Mouse (Mus musculus) brain, embryonic 18.5 days (tissue): ENCODE measurements around the gene Twist1.

Experiments
- DNase-seq: peaks from one replicate; pipeline ENCODE4 v3.0.0-alpha.2; 2012; ENCODE audit warnings: low read depth, low spot score

Twist1 gene

DNA sequence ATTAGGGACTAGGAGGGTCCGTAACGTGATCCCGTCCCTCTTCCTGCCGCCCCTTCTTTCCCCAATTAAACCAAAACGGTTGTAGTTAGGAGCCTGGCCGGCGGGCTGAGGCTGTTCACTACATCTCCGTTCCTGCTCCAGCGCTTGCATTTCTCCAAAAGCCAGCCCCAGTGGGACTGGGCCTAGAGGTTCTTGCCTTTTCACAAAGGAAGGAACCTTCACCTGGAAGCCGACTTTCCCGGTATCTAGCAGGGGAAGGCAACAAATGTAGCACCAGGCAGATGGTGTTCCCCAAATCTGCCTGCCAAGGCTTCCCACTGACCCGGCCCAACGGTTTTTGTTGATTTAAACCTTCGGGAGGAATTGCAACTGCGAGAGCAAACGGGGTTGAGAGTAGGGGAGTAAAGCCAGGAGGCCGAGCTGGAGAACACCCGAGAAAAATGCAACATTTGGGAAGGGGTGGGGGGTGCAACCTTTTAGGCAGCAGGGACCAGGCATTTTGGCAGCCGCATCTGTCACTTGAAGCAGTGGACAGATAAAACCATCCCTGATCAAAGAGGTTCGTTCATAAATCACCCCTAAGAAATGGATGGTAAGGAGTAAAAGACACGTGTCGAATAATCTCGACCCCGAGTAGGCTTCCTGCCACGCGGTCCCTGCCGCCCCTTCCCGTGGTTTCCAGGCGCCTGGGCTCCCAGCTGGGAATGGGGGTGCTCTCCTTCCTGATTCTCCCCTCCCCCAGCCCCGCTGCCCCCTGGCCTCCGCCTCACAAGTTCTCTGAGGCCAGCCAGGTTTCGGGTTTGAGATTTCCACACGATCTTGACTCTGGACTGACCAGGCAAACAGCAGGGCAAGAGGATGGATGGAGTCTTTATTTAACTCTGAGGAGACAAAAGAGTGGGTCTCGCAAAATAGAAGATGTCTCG, 9.3 kb downstream of the Twist1 start:
- DNase-seq = no peak

- no peak for DNase-seq
Measured at GRCm38 (mm10) chr12:33967514-33967913, 10.0 kb downstream of the Twist1 start.

DNA sequence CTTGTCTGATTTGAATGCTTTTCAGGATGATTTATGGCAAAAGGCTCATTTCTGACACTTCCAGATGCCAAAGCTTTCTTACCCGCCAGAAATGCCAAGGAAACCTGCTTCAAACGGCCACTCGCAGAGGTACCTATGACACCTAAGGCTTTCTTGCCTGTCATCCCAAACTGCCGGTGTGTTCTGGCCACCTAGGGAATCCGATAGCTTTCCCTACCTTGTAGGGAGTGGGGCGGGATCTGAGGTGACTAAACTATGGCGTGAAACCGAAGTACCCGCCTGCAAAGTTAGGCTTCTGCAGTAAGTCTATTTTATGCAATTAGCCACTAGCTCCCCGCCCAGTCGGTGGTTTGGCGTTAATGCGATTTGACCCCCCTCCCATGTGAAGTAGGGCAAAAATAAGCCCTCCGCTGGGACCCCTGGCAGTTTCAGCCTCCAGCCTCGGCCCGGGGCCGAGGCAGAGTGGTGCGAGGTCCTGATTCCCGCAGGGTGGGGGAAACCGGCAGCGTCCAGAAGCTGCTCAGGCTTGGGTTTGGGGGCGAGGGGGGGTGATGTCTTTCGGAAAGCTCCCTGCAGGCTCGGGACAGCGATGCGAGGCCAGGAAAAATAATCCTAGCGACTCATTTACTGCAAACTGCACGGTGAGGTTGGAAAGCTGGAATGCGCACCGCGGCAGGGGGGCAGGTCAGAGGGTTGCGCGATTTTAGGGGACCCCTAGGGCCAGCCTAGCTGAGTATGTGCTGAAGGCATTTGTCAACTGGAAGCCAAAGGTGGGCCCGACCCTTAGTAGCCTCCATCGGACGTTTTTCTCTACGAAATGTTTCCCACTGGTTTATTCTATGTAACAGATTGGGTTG, 10.8 kb downstream of the Twist1 start:
- DNase-seq = no peak

DNA sequence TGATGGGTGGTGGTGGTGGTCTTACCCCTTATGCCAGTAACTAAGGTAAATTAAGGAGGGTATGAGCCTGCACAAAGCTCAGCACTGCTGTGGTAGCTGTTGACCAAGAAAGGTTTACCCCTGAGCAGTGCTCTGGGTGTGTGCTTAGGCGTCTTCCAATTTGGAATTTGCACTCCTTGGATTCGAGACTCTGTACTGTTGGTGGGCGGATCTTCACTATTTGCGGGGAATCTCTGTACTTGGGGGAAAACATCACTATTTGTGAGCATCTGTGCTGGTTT, 11.4 kb downstream of the Twist1 start:
- DNase-seq = no peak

- DNase-seq = no peak
Measured at GRCm38 (mm10) chr12:33980159-33980558, 22.7 kb downstream of the Twist1 start.

GRCm38 (mm10) chr12:33981433-33981832, 24.0 kb downstream of the Twist1 start:
- no peak for DNase-seq

- DNase-seq = no peak
Measured at GRCm38 (mm10) chr12:33993127-33993526, 35.7 kb downstream of the Twist1 start.
